Mouse (Mus musculus): ENCODE data around the gene Barhl1. TPM values are rescaled to one million over a fixed set of nuclear protein-coding genes. Genes with fewer than 3 reads are reported as not detected.

Barhl1 gene
- not detected for total RNA-seq (2021)

DNA sequence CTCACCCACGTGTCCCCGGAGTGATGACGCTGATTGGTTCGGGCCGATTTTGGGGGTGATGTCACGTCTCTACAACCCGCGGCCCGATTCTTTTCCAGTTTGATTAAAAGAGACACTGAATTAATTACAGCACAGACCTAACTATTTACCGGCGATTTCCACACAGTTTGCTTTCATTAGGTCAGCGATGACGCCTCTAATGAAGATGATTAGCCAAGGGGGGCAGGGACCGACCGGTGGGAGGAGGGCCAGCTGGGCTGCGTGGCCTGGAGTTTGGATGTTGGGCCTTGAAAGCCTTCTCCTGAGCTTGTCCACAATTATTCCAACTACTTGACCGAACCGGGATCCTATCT lies at the start of gene Barhl1:
Barhl1 (minus strand) TSS at position 156 of the 353 bp plus-strand sequence.
- no peak for DNase-seq

DNA sequence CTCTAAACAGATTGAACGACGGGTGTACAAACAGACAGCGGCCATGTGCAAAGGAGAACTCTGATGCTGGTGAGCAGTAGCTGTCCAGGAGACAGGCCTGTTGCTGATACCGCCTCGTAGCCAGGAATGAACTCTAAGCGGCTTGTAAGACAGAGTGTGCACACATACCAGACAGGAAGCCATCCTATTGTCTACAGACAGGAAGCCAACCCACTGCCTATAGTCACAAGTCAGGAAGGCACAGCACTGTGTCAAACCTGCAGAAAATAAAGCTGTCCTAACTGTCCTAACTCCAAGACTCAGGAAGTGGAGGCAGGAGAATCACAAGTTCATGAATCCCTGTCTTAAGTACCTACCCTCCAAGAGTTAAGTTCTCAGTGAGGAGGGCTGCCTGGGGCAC lies 47.1 kb upstream of the Barhl1 start:
- no peak for DNase-seq

DNA sequence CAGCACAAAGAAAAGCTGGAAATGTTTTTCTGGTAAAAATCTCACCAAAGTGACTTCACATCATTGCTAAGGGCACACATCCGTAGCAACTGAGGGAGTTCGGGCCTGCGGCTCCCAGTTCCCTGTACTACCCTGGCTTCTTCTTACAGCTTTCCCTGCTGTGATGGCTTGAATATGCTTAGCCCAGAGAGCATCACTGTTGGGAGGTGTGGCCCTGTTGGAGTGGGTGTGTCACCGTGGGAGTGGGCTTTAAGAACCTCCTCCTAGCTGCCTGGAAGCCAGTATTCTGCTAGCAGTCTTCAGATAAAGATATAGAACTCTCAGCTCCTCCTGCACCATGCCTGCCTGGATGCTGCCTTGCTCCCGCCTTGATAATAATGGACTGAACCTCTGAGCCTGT lies 45.2 kb upstream of the Barhl1 start:
- DNase-seq, result no peak

DNA sequence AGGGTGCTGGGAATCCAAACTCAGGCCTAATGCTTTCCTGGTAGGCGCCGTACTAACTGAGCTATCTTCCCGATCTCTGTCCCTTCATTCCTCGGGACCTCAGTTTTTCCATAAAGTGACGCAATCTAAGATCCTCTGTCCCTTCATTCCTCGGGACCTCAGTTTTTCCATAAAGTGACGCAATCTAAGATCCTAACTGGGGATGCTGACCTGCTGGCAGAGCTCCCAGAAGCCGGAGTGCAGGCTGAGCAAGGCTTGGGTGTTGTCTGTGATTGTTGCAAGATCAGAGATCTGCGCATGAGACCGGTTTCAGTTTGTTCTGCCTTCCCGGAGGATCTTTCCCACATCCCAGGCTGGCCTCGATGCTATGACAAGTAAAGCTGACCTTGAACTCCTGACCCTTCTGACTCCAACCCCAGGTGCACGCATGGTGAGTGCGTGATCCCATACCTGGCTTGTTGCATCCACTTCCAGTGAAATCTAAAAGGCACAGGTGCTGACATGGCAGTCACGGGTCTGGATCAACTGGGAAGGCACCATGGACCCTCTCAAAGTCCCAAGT lies 44.6 kb upstream of the Barhl1 start:
- no peak for DNase-seq

DNA sequence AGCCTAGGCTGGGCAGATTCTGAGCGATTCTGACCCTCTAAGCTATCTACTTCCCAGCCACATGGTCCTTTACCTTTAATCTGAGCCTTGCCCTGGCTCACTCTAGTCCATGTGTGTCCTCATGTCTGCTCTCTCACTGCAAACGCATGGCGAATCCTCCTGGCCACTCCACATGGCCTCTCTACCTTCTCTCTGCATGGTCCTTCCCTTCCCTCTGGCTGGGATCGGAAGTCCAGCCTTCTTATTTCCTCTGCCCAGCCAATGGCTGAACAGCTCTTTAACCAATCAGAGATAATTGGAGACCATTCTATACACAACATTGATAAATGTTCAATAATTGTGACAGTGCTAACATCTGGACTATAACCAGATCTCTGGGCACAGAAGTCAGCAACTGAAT lies 40.4 kb upstream of the Barhl1 start:
- no peak for DNase-seq

DNA sequence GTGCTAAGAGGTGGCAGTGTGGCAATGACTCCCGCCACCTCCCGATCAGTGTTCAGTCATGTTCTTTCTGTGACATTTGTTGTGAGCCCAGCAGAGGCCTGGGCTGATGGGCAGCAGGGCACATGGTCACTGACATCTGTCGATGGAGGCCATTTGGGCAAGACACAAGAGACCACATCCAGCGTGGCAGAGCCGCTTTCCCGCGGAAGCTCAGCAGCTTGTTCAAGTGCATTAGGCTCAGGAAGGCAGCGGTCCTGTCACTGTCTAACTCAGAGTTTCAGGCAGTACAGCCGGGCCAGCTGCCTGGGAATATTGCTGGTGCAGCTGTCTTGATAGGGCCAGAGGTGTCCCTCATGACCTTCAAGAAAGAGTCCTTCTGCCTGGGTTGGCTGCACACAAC lies 38.1 kb upstream of the Barhl1 start:
- DNase-seq, result no peak

DNA sequence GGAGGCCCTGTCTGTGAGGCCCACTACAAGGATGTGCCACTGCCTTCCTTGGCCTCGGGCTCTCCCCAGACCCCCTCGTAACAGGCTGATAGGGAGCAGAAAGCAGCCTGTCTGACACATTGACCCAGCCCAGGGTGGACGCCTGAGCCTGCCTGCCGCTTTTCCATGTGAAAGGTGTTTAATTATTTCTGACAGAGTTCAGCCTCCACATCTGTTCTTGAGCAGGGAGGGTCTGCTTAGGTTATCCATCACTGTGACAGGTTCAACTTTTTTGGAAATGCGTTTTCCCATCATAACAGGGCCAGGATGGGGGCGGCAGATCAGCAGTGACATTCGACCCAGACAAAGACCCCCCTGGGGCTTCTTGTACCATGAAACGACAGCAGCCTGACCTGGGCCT lies 36.5 kb upstream of the Barhl1 start:
- DNase-seq, result no peak

DNA sequence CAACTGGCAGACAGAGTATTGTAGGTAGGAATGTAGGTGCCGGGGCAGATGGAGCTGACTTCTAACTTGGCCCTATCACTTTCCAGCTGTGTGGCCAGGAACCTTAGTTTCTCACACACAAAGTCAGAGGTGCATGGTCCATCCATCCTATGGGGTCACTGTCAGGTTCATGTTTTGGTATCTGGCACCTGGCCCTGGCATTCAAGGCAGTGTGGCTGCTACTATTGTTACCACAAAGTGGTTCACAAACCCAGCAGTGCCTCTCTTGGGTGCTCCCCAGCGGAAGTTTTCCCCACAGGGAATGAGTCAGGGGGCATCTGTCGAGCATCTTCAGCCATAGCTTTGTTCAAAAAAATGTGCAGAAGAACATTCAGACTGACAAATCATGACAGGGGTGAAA lies 29.8 kb upstream of the Barhl1 start:
- no peak for DNase-seq

DNA sequence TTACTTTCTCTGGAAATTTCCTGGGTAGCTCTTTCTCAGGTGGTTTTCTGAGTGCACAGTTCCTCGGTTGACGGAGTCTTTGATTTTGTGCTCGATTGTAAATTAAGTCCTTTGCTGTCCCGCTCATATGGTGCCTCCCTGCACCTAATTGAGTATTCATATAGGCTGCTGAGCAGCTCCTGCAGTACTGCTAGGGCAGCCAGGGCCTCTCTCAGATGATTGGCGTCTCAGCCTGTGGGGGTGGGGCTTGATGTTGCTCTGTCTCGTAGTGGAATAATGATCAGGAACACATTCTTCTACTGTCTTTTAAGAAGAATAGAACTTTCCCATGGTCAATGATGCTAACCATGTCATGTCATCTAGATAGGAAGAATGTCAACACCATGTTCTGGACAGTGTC lies 28.9 kb upstream of the Barhl1 start:
- no peak for DNase-seq

DNA sequence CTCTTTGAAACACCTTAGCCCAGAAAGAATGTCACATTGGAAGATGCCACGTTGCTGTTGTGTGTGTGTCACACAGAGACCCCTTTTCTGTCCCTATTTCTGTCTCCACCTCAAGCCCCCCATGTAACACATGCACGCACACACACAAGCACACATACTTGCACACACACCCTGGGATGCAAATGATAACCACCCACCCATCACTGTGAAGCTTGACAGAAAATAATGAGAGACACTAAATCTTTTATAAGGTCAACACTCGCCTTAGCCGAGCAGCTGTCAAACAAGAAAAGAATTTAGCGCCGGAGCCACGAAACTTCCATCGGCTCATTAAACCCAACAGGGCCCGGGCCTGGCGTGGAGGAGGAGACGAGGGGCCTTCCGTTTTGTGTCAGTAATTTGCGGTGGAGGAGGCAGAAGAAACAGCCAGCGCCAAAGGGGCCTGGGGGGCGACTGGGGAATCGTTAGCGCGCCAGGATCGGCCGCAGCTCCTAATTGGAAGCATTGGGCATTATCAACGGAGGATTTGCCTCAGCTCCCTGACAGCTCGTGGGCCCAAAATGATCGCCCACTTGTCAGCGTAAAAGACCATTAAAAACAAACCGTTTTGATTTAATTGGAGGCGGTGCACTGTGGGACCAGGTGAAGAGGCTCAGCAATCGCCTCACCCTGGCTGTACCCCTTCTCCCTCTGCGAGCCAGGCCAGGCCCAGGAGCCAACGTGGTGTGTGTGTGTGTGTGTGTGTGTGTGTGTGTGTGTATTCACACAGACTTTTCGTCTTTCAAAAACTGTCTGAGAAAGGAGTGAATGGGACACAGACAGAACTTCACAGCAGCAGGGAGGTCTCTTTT lies 27.4 kb upstream of the Barhl1 start:
- DNase-seq, result no peak

DNA sequence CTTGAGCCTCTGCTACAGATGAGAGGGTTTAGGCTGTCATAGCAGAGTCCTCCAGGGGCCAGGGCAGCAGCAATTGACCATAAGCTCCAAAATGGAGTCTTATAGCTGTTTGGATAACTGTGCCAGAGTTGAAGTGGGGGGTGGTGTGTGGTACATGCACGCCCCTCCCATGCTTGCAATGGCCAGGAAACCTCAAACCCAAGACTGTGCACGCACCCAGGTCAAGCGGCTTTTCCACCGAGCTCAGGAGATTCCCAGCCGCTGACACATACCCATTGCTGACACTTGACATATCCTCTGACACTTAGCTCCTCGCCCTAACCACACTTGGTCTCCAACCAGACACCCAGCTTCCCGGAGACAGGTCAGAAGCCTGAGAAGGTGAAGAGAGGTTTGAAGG lies 22.5 kb upstream of the Barhl1 start:
- DNase-seq, result no peak

DNA sequence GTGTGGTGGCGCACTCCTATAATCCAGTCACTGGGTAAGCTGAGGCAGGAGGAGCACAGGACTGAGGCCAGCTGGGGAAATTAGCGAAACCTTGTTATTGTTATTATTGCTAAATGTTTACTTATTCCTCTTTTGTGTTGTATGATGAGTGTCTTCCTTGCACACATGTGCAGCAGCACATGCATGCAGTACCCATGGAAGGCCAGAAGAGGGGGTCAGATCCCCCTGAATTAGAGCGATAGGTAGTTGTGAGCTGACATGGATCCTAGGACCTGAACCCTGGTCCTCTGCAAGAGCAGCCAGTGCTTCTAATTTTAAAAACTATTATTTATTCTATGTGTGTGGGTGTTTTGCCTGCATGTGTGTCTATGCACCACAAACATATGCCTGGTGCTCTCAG lies 14.1 kb upstream of the Barhl1 start:
- DNase-seq, result no peak

DNA sequence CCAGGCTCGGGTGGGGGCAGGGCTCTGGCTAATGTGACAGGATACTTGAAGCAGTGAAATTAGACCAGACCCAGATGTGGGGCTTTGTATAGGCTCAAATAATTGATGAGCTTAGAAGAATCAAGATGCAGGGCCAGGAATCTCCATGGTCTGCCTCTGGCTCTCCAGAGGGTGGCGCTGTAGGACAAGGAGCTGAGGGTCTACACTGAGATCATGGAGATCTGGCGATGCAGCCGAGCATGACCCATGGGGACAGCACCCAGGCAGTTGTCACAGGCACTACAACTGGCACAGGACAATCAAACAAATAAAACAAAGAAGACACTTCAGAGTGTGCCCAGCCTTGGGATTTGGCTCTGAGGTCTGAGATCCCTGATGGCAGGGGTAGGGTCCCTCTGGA lies 7.4 kb upstream of the Barhl1 start:
- peak; percentile 64 to 66 for DNase-seq

DNA sequence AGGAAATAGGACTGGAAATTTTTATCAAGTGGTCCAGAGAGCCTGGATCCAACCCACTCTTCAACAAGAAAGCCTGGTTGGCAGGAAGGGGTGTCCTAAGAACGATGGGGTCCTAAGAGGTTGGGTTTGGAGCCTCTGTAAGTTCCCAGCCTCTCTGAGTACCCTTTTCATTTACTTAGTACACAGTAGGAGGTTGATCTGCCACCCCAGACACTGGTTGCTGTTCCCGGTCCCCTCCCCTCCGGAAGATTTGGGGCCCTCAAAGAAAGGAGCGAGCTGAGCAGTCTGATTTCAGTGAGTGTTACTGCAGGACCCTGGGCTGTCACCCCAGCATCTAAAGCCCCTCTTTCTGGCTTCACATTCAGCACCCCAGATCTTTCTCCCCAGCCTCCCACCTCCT lies 2.5 kb upstream of the Barhl1 start:
- DNase-seq, result no peak

DNA sequence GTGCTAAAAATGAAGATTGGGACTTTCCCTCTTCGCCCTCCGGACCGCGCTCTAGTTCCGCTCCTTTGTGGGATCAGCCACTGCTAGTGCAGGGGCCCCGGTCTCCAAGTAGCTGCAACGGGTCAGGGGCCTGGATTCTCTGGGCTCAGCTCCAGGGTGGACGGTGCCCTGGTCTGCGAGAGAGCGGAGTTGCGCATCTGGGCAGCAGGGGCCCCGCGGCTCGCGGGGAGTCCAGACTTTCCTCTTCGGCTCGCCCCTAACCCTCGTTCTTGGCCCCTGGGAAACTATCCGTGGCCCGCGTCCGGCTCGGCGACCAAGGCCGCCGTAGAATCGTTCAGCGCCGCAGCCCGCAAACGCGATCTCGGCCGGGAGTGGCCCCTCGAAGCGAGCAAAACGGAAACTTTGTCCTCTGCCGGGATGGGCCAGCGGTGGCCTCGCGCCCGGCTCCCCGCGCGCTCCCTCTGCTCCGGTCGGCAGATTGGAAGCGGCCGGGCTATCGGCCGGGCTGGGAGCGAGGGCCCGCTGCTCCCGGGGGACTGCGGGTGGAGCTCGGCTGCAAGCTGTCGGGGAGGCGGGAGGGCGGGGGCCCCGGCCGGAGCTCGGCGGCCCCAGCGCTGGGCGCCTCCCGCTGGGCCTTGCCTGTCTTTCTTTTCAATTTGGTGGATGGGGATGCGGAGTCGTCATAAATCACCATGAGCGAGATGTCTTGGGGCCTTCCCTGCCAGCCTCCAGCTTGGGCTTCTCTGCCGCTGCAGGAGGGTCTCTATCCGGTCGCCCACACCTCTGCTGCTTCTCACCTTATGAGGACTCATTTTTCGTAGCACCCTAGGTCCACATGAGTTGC lies 1.3 kb upstream of the Barhl1 start:
- DNase-seq, result no peak

DNA sequence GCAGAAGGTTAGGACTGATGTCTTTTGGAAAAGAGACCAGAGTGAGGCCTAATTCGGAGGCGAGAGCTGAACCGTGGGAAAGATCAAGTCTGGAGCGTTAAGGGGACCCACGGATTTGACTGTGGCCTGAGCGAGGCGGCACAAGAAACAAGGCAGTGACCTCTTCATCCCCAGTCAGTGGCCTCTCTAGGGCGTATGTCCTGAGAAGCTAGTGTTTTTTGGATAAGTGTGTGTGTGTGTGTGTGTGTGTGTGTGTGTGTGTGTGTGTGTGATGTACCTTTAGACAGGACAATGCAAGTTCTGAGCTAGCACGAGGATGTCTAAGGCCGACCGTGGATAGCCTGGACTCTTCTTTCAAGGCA lies 669 bp upstream of the Barhl1 start:
- DNase-seq, result no peak

DNA sequence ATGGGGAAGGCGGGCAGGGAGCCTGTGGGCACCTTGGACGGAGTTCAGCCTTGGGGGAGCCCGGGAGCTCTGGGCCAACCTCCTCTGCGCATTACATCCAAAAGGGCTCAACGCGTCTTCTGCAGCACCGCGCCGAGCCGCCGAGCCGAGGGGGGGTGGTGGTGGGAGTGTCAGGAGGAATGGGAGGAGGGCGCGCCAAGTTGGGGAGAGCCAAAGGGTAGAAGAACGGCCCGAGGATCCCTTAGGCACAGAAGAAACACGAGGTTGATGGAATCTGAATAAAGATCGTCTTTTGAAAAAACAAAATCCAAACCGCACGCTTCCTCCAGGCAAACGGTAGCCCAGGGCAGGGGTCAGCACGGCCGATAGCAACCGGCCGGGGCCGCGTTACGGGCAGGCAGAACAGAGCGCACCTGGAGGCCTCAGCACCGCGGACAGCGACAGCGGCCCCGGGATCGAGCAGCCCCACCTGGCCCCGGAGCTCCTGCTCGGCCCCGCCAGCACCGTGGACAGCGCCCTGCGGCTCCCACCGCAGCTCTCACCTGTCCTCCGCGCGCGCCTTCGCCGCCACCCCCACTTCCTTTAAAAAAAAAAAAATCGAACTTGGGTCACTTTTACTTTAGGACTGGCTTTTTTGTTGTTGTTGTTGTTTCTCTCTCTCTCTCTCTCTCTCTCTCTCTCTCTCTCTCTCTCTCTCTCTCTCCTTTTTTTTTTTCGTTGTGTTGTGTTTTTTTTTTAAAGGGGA lies 528 bp downstream of the Barhl1 start:
- no peak for DNase-seq

DNA sequence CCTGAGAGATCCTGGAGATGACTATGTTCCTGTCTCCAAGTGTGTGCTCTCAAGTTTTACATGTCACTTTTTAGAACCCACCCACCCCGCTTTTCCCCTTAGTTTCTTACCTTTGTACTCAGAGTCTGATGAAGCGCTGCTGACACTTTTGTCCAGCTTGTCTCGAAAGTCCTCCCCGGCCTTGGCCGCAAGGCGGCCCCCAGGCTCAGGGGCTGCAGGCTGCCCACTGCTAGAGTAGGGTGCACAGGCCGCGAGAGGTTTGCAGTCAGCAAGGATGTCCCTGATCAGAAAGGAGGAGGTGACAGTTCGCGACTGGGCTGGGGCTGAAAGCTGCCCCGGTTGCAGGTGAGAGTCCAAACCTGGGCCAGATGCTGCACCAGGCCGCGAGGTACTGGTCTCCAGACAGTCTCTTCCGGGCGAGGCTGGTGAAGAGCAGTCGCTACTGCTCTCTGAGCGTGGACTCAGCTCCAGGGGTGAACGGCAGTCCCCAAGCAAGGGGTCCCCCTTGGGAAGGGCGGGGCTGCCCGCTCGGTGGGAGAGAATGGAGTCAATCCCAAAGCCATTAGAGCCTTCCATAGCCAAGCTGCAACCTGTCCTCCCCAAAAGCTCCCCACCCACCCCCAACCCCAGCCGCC lies 1.2 kb downstream of the Barhl1 start:
- no peak for DNase-seq

DNA sequence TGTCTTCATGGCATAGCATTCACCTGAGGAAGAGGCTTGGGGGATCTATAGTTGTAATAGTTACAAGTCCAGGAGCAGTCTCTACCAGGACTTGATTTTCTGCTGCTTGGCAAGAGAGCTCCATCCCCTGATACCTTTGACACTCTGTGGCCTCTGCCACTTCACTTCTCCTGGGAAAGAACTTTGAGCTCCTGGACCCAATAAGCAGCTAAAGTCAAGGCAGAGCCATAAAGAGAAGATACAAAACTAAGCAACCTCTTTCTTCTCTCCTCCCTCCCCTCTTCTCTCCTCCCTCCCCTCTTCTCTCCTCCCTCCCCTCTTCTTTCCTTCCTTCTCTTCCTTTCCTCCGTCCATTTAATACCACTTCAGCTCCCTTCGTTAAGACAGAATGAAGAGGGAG lies 2.3 kb downstream of the Barhl1 start:
- DNase-seq, result no peak

DNA sequence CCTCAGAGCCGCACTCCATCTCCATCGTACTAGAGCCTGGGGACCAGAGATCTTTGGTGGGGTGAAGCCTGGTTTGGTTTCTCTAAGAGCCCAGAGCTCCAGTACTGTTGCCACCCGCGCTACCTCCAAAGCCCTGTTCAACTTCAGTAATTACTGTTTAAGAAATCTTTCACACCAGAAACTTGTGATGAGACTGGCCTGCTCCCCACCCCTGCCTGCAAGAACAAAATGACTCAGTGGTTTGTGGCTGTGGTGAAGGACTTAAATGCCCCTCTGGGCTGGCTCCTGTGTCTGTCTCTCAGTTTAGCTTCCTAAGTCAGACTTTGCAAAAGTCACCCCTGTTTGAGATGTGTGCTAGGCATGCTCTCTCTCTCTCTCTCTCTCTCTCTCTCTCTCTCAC lies 3.5 kb downstream of the Barhl1 start:
- DNase-seq, result no peak

DNA sequence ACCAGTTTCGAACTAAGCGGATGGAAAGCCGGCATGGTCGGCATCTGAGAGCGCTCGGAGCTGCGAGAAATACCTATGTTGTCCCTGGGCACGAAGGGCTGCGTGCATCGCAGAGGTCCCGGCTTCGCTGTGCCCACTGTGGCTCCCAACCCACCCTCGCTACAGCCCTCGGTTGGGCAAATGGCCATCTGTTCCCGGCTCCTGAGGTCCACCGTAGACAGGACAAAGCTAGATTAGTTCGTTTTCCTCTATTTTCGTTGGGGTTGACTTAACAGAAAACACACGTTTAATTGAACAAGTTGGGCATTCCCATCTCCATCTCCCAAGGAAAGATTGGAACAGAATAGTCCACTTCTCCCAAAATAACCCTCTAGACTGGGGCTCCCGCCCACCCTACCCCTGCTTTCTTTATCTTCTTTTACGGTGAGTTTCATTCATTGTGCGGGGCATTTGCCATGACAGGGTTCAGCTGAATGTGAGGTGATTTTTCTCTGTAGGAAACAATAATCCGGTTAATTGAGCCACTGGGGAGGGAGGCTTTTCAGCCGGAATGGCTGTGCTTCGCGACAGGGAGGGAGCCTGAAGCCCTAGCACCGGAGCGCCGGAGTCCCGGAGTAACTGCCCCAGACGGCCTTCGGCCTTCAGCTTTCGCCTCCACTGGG lies 4.3 kb downstream of the Barhl1 start:
- DNase-seq, result no peak

Data from layer of hippocampus, postnatal 36 days (tissue).